Mouse (Mus musculus): Measurements from ENCODE around the gene Stoml3. TPM values are rescaled to one million over a fixed set of nuclear protein-coding genes. Genes with fewer than 3 reads are reported as not detected.

Stoml3 gene
- total and polyA plus RNA-seq, 3 experiments = not detected

GRCm38 (mm10) chr3:53557388-53558214, 69.1 kb downstream of the Stoml3 start:
- Histone ChIP-seq H3K4me3 (replicated peaks in 1 of 3; ENCODE audit: low read depth in 2 of 3, low read length in 2 of 3, poor library complexity in 1 of 3) (no peak overlapping the region), H3K36me3 (replicated peaks in 1 of 2; ENCODE audit: control insufficient read depth in 1 of 2, insufficient read depth in 1 of 2, low read length in 1 of 2) (no peaks in the 10 kb centered on the region), H3K79me2 (replicated peaks; ENCODE audit: control insufficient read depth, extremely low read depth, insufficient read depth, poor library complexity, severe bottlenecking) (no peaks in the 10 kb centered on the region), H3K9me3 (replicated peaks; ENCODE audit: low read length) (no peaks in the 10 kb centered on the region), H3K4me1 (ENCODE audit: control insufficient read depth in 1 of 2, insufficient read depth in 2 of 2) (peaks cover 0 to 19% of the 10 kb centered on the region in 2 experiments; a peak in 2 of 4 replicates), H3K27ac (ENCODE audit: insufficient read depth, low read depth) (no peak overlapping the region), H3K27me3 (replicated peaks) (no peaks in the 10 kb centered on the region), H3K4me2 (ENCODE audit: insufficient read depth, low read depth, poor library complexity, severe bottlenecking) (no peak overlapping the region), H3K9ac (ENCODE audit: insufficient read depth, low read depth) (no peak overlapping the region)
- in situ Hi-C loops (cut with MboI; ENCODE audit: low pct_ligation_motif_present, low pct_unique_long_range_greater_than_20kb, low sequenced_read_pairs) = no loop called here
- no peak for DNase-seq (ENCODE audit: extremely low read depth)
- dilution Hi-C loops (cut with MboI; ENCODE audit: extremely low pct_ligation_motif_present, extremely low pct_unique_long_range_greater_than_20kb, low sequenced_read_pairs) = no loop called here
- TF ChIP-seq NRF1 (IDR thresholded peaks at IDR 0.05; ENCODE audit: low read depth, low read length) (no peak), MAZ (IDR thresholded peaks at IDR 0.05; ENCODE audit: low read depth, low read length) (no peak), CHD2 (IDR thresholded peaks at IDR 0.05; ENCODE audit: low read length) (no peak), NELFE (IDR thresholded peaks at IDR 0.05; ENCODE audit: low read depth, low read length) (no peak), ZKSCAN1 (IDR thresholded peaks at IDR 0.05; ENCODE audit: borderline replicate concordance, low read depth, low read length) (no peak), MYC (IDR thresholded peaks at IDR 0.05; ENCODE audit: low read depth, low read length) (no peak), MAFK (IDR thresholded peaks at IDR 0.05; ENCODE audit: insufficient replicate concordance, low read length) (no peak), GABPA (IDR thresholded peaks at IDR 0.05; ENCODE audit: insufficient replicate concordance, low read depth, low read length) (no peak)

Other genes starting within 250 kb of the Stoml3 start
- 4.6 and 5.8 TPM in 2 replicates for gene Nhlrc3, start 25.3 kb upstream of the Stoml3 start, total RNA-seq (2012; rRNA removed)
- gene Nhlrc3, start 25.3 kb upstream of the Stoml3 start, total RNA-seq (2014; rRNA removed) = 7.2 and 7.9 TPM in 2 replicates
- 7.2 and 7.3 TPM in 2 replicates for gene Nhlrc3, start 25.3 kb upstream of the Stoml3 start, polyA plus RNA-seq (2012; ENCODE audit: insufficient read length, low read depth)
- 3.3 and 3.9 TPM in 2 replicates for gene Proser1, start 25.0 kb upstream of the Stoml3 start, total RNA-seq (2012; rRNA removed)
- 2.2 and 2.9 TPM in 2 replicates for gene Proser1, start 25.0 kb upstream of the Stoml3 start, total RNA-seq (2014; rRNA removed)
- 16.2 and 22.2 TPM in 2 replicates for gene Proser1, start 25.0 kb upstream of the Stoml3 start, polyA plus RNA-seq (2012; ENCODE audit: insufficient read length, low read depth)
- gene Frem2, start 168.7 kb downstream of the Stoml3 start, total RNA-seq (2012; rRNA removed) = 0.04 TPM in 1 of 2 replicates, not detected in the other
- 0.04 and 0.09 TPM in 2 replicates for gene Frem2, start 168.7 kb downstream of the Stoml3 start, total RNA-seq (2014; rRNA removed)
- gene Frem2, start 168.7 kb downstream of the Stoml3 start, polyA plus RNA-seq (2012; ENCODE audit: insufficient read length, low read depth) = 0.07 and 0.09 TPM in 2 replicates

Data from CH12.LX (cell line).